Mouse (Mus musculus): ENCODE data around the gene Nog. TPM values are rescaled to one million over a fixed set of nuclear protein-coding genes. Genes with fewer than 3 reads are reported as not detected.

Gene Nog
- total RNA-seq, 2 experiments from 2014 or later = 0.91 to 0.96 TPM

DNA sequence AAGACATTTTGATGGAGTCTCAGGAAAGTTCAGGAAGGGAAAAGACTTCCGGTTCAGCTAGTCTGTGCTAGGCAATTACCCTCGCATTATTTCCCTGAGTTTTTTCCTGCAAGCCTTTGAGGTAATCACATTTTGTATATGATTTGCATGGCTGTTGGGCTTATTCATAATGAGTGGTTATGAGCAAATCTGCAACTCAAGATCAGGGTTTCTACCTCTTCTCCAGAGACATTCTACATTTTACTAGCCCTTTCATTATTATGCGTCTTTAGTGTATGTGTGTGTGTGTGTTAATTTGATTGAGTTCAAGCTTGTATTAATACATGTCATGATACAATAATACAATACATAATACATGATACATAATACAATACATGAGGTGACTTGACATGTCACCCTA, 34.6 kb downstream of the Nog start:
- DNase-seq = no peak

DNA sequence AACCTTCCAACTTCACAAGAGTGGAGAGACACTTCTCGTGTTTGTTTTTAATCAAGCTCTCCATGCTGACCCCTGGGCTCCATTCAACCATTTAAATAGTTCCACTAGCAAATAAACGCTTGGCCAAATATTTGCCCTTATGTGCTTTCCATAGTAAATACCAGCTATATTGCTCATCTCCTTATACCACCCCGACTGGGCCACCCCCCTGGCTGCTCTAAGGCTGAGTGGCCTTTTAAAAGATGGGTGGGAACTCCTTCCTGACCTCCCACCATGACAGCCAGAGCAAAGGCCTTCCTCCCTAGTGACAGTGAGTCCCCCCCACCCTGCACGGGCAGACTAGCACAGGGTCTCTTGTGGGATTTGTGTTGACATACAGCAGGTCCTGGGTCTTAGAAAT, 37.1 kb downstream of the Nog start:
- DNase-seq = no peak

DNA sequence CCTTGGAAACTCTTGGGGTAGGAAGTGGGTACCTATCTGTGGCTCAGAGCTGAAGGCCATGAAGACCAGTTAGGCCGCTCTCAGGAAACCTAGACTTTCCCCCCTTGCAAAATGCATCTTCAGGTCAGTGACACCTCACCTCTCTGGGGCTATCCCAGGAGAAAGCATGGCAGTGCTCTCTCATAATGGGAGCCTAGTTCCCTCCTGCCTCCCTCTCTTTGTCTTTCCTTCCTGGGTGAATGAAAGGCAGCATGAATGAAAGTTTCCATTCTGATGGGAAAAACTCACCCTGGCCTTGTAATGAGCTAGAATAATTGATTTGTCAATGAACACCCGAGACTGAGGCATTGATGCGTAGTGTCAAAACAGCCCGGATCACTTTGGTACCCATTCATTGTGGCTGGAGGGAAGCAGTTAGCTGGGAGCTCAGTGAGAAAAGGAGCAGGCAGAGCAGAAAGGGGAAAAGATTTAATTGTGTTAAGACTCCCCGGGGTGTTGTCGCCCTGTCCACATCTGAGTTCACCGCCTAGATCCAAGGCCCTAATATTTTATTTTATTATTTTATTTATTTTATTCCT, 42.7 kb downstream of the Nog start:
- no peak for DNase-seq

DNA sequence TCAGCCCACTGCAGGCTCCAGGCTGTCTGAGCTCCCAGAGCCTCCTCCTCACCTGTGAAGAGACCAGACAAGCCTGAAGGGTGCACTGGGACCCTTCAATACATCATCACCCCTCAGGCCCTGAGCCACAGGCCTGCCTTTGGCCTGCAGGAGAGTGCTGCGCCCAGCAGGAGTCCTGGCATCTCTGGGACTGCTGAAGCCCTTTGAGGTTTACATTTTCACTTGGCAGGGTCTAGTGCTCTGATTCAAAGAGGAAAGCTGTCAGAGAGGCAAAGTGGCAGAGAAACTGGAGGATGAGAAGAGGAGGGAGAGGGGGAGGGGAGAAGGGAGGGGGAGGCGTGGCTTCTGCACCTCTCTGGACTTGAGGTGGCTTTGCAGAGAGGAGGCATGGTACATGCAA, 44.2 kb downstream of the Nog start:
- no peak for DNase-seq

DNA sequence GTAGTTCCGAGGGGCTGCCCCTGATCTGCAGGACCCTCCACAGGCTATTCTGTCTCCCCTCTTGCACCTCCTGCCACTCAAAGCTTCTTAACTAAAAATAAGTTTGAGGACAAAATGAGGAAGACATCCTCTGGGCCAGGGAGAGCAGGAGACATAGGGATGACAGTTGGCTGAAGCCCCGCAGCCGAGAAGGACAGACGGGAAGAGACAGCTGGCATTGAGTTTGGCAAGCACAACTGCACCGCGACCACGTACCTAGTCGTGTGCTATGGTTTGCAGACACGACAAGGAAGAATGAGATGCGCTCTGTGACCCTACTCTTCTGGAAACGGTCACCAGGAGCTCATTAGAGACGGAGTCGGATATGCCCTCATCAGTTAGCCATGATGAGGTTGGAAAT, 48.2 kb downstream of the Nog start:
- DNase-seq = no peak

Other genes starting within 250 kb of the Nog start
- 10 to 100 TPM; 10.5 to 12.8 TPM for gene Dgke, start 235.5 kb downstream of the Nog start, total RNA-seq (2021)
- gene Gm525, start 228.5 kb downstream of the Nog start, total RNA-seq (2021) = not detected

Data from adrenal gland, postnatal 10 days (tissue).